Mouse (Mus musculus) cortical plate, adult 2 months (tissue): ENCODE measurements around the gene Rapgef2.

Source experiments
- CTCF ChIP-seq: fragments of 200-500 bp; IDR thresholded peaks from 2 replicates; pipeline ENCODE4 v1.5.1; 2011; ENCODE audit warnings: mild to moderate bottlenecking, control low read depth, low read length; ENCODE audit not compliant: insufficient read depth; ENCODE audit errors: extremely low read depth
- POLR2A ChIP-seq: fragments of 200-500 bp; IDR thresholded peaks from 2 replicates; pipeline ENCODE4 v1.6.1; 2011; ENCODE audit warnings: mild to moderate bottlenecking, low read length, control low read depth; ENCODE audit not compliant: insufficient read depth; ENCODE audit errors: extremely low read depth

GRCm38 (mm10) chr3:79230718-79231117 lies 55.6 kb downstream of the Rapgef2 start:
- TF ChIP-seq CTCF (no peak), POLR2A (no peak)
